8 mouse cellular contexts compared by ENCODE assay signal in genomic region chr12:84100604-84101492, GRCm38 (mm10). TPM values are rescaled to one million over a fixed set of nuclear protein-coding genes. Genes with fewer than 3 reads are reported as not detected.
A peak's percentile ranks its signal among the peaks of the same experiment; 100 is the strongest.
DNase-seq lines count a peak whose midpoint lies in the region.
"Not testable (repeated sequence)": the region's sequence is repeated elsewhere in the genome, so short reads cannot be mapped to it uniquely, and the experiment has no call there.

TSS of gene Acot6 (plus strand) at chr12:84100654.

- peak; percentile 43 to 53 for DNase-seq in adrenal gland, adult 18-20 months (ENCODE audit: low spot score in 2 of 2)
- peak; percentile 68 for DNase-seq in embryo, embryonic 11 days
- DNase-seq in gastrocnemius, postnatal 14 days, result peak; percentile 41
- peak; percentile 5 for DNase-seq in hindlimb bud, embryonic 11.5 days (ENCODE audit: extremely low spot score, low read depth, low spot score)
- DNase-seq in left cerebral cortex, adult 18-20 months (ENCODE audit: low spot score in 2 of 2), result peak; percentile 36 to 39
- peak; percentile 37 for DNase-seq in lung, postnatal 36 days
- peak; percentile 71 for DNase-seq in retina, postnatal 1 day
- DNase-seq in thymus, postnatal 4 days, result peak; percentile 58

- intact Hi-C loops in gastrocnemius, postnatal 14 days (cut with DNase I; ENCODE audit: low total_unique reads), result not testable (repeated sequence)

RNA-seq across cellular contexts. Expression of gene Acot6, which starts in this region (rescaled TPM):
- total RNA-seq in adrenal gland, adult 18-20 months (2021), result 1 to 10 TPM; 3.4 to 5.4 TPM
- 1 to 10 TPM; 2.4 to 2.6 TPM for total RNA-seq in gastrocnemius, postnatal 14 days (2021)
- total RNA-seq in left cerebral cortex, adult 18-20 months (2021), result 1 to 10 TPM; 4.3 TPM

Comparison
In these comparisons a context has a peak if more than half of its experiments do, and no peak if none do; other contexts are left out.
1. Peak in every context shown above with its lines: DNase-seq.
2. DNase-seq: peak in every context shown above with its lines; median percentile 71 in retina, postnatal 1 day; 68 in embryo, embryonic 11 days; 58 in thymus, postnatal 4 days; 48 in adrenal gland, adult 18-20 months; 41 in gastrocnemius, postnatal 14 days; 38 in left cerebral cortex, adult 18-20 months; 37 in lung, postnatal 36 days; 5 in hindlimb bud, embryonic 11.5 days.